Mouse (Mus musculus): Measurements from ENCODE around the gene Eloa. TPM values are rescaled to one million over a fixed set of nuclear protein-coding genes. Genes with fewer than 3 reads are reported as not detected.

Eloa gene
- total RNA-seq, 2 experiments from 2014 or later = 41.4 to 41.7 TPM

DNA sequence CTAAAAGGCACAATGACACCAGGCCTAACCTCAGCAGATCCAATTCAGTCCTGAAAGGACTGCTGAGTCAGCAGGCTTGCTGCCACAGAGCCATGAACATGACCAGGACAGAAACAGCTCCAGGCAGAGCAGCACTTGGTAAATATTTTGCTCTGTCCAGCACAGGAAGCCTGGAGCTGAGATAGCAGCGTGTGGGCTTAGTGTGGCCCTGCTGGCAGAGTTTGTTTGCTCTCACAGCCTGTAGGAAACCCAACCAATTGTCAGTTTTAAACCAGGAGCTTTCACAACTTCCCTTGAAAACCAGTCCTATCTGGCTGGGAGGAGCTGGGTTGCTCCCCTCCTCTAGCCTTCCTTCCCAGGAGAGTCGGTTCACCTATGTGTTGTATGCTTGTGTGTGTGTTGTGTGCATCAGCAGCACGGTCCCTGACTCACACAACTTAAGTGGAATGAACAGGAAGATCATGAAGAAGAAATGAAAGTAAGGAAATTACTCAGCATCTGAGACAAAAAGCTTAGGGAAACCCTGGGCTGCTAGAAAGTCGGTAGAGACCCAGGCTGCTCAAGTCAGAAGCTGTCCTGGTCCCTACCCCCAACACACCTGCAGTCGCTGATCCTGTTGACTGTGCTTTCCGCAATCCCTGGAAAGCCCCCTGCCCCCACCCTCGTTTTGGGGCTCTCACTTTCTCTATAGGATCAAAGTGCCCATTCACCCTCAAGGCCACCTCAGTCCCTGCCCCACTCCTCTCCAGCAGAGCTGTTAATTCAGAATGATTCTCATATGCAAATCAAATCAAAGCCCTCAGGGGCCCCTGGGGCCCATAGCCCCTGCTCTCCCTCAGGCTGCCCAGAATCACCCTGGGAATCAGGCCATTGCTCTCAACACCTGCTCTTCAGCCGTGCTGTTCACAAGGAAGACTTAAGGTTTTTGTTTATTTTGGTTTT, 9.7 kb upstream of the Eloa start:
- DNase-seq (ENCODE audit: low spot score in 2 of 2) = no peak

- no peak for DNase-seq (ENCODE audit: low spot score in 2 of 2)
These were observed 7.1 kb upstream of the Eloa start for GRCm38 (mm10) chr4:136028689-136029088.

DNA sequence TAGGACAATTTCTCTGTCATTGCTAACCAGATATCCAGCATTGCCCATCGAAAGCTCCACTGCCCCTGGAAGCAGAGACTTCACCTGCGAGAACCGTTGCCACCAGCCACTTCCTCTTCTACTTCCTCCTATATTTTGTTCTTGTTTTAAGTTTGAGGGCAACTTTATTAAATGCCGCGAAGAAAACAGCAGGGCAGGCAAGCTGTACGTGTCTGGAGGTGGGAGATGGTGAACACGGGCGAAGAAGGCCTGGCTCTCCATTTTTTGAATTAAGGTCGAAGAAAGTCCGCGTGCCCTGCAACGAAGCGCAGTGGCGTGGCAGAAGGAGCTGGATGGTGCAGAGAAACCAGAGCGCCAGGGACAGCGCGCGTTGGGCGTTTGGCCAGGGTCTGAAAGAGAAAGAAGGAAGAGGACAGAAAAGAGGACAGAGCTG, 6.6 kb upstream of the Eloa start:
- no peak for DNase-seq (ENCODE audit: low spot score in 2 of 2)

DNA sequence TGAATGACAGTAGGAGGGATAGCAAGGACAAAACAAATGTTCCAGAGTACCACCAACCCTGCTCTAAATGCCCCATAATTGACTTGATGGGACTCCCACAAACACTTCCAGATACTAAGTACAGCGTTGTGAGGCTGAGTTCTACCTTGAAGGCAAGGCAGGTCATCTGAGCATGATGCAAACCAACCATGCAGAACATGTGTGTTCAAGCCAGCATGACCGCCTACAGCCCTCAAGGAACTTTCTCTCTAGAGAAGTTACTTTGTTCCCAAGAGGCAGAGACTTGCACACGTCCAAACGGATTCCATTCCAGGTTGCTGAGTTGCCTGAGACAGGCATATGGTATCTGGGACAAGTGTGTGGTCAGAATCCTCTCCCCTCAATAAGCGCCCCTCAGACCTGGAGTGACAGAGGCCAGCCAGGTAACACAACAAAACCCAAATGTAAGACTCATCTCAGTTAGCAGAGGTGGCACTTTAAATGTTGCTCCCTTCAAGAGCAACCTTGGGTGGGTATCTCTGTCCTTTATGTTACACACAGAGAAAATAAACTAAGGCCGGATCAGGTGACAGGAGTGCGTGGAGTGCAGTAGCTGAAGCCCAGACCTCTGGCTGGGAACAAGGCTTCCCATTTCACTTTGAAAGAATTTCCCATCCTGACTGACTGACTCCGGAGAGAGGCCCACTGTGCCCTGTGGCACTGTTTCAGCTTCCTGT, 6.0 kb upstream of the Eloa start:
- no peak for DNase-seq (ENCODE audit: low spot score in 2 of 2)

DNA sequence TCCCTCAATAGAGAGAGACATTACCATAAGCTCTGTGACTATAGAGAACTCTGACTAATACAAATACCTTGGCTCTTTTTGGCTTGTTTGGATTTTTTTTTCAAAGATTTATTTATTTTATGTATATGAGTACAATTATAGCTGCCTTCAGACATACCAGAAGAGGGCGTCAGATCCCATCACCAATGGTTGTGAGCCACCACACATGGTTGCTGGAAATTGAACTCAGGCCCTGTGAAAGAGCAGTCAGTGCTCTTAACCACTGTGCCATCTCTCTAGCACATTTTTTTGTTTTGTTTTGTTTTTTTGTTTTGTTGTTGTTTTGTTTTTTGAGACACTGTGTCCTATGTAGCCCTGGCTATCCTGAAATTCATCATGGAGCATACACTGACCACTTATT, 3.8 kb upstream of the Eloa start:
- DNase-seq (ENCODE audit: low spot score in 2 of 2) = no peak

DNA sequence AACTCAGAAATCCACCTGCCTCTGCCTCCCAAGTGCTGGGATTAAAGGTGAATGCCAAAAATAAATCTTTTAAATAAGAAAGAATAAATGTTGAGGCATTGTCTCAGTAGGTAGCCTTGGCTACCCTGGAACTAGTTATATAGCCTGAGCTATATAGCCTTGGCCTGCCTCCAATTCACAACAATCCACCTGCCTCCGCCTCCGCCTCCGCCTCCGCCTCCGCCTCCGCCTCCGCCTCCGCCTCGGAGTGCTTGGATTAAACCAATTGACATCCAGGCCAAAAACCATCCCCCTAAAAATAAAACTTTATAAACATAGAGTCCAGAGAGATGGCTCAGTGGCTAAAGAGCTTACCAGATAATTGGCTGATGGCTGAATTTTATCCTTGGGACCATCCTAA, 1.4 kb upstream of the Eloa start:
- no peak for DNase-seq (ENCODE audit: low spot score in 2 of 2)

- peak in 1 of 2 experiments; percentile 10 for DNase-seq (ENCODE audit: low spot score in 2 of 2)
These were observed 617 bp downstream of the Eloa start for GRCm38 (mm10) chr4:136020743-136021548.

DNA sequence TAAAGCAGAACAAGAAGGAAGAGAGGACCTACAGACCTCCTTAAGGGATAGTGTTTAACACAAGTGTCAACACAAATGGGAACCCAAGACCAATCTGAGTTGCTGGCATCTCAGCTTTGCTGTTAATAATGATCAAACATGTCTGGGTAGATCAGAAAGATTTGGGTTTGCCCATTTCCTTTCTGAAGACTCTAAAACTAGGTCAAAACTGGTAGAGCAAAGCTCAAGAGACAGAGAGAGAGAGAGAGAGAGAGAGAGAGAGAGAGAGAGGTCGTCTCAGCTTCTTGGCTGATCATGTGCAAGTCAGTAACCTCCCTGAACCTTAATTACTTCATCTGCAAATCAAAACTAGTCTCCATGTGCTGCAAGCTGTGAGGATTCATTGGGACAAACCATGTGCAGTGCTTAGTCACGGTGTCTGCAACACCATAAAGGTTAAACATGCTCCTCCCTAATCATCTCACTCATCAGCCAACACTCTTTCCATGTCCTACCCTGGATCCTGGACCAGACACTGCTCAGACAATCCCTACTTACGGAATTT, 5.4 kb downstream of the Eloa start:
- no peak for DNase-seq (ENCODE audit: low spot score in 2 of 2)

- no peak for DNase-seq (ENCODE audit: low spot score in 2 of 2)
These were observed 11.0 kb downstream of the Eloa start for GRCm38 (mm10) chr4:136010586-136010985.

- DNase-seq (ENCODE audit: low spot score in 2 of 2) = no peak
These were observed 12.6 kb downstream of the Eloa start for GRCm38 (mm10) chr4:136008782-136009447.

- no peak for DNase-seq (ENCODE audit: low spot score in 2 of 2)
These were observed 14.7 kb downstream of the Eloa start for GRCm38 (mm10) chr4:136006821-136007220.

DNA sequence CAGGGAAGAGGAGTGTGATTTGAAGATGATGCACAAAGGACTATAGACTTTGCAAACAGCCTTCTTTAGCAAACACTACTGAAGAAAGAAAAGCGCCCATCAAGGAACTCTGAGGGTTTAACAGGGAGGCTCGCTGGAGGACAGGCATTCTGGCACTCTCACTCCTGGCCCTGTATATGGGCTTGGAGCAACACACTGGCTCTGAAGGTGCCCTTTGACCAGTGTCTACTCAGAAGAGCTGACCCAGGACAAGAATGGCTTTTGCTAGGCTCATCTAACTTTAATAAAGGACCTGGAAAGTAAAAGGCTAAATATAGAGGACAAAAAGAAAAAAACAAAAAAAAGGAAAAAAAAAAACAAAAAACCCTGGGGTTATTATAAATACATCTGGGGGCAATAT, 16.6 kb downstream of the Eloa start:
- no peak for DNase-seq (ENCODE audit: low spot score in 2 of 2)

- no peak for DNase-seq (ENCODE audit: low spot score in 2 of 2)
These were observed 17.4 kb downstream of the Eloa start for GRCm38 (mm10) chr4:136004107-136004675.

DNA sequence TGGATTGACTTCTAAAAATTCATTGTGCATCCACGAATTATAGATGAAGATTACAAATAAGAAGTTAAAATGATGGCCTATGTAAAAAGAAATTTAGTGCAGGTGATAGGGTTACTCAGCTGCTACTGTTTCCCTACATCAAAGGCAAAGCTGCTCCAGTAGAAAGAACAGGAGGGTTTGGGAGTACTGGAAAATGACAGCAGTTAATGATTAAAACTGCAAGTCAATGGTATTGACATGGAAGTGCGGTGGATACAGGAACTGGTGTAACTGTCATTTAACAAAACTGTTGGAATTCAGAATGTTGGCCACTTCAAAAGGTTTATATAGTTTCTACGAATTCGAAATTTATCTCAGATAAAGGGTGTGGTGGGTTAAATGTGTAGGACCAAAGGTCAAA, 26.4 kb downstream of the Eloa start:
- DNase-seq (ENCODE audit: low spot score in 2 of 2) = no peak

DNA sequence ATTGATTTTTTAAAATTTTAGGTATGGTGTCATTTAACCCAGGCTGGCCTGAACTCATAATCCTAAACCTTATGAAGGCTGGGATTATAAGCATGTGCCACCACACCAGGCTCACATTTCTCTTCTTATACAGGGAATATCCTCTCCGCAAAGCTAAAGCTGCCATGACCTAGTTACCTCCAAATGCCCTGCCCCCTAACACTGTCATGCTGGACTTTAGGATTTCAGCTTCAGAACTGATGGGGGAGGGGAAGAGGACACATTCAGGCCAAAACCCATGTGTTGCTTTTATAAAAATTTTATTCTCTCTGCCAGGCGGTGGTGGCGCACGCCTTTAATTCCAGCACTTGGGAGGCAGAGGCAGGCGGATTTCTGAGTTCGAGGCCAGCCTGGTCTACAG, 27.6 kb downstream of the Eloa start:
- no peak for DNase-seq (ENCODE audit: low spot score in 2 of 2)

GRCm38 (mm10) chr4:135987714-135988113, 33.8 kb downstream of the Eloa start:
- DNase-seq (ENCODE audit: low spot score in 2 of 2) = no peak

DNA sequence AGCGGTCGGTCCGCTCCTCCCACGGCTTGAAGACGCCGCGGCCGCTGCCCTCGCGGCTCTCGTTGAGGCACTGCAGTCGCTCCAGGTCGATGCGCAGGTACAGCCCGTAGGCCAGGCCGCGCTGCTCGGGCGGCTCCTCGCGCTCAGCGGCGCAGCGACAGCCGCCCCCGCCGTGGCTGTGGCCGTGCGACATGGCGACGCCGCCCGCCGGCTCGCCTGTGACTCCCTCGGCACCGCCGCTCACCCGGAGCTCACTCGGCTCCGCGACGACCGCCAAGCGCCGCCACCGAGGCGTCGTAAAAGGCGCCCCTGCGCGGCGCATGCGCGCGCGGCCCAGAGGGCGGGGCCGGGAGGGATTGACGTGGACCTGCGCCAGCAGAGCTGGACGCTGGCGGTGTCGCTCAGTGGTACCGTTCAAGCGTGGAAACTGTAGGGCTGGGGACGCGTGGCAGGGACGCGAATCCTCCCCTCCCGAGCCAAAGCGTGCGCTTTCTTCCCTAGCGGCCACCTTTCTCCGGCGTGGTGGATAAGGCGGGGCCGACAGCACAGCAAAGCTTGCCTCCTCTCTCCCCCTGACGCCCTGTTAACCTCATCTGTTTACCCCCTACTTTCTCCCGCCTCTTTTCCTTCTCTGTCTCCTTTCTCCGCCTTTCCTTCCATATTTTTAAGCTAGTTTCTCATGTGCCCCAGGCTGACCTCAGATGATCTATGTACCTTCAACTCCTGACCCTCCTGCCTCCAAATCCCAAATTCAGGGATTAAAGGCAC, 34.4 kb downstream of the Eloa start, which contains the start of gene Pithd1:
Gene Pithd1, minus strand, starts transcription at position 322 of the 768 bp plus-strand sequence.
- peak; percentile 91 to 94 for DNase-seq (ENCODE audit: low spot score in 2 of 2)

DNA sequence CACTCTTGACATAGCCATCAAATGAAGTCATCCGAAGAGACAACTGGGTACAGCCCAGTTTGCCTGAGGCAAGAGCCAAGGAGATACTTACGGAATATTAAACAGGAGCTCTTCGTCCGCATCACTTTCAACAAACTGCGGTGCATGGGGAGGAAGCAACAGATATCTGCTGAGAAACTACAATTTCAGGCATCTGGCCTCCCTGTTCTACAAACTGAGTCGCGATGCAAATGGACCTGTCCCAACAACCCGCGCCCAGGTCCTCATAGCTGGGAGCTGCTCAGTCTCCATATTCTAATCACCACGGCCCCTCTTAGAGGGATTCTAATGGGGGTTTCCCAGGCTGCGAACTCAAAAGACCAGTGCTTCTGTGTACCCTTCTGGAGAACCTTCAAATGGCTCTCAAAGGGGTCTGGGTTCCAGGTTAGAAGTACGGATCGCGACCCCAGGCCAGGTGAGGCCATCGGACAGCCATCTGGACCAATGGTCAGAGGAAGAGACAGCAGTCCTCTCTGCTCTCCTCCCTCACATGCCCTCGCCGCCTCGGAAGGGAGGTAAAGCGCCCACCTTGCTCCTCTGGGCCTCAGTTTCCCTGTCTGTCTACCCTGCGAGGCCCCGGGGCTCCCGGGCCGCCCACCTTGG, 35.1 kb downstream of the Eloa start:
- no peak for DNase-seq (ENCODE audit: low spot score in 2 of 2)

DNA sequence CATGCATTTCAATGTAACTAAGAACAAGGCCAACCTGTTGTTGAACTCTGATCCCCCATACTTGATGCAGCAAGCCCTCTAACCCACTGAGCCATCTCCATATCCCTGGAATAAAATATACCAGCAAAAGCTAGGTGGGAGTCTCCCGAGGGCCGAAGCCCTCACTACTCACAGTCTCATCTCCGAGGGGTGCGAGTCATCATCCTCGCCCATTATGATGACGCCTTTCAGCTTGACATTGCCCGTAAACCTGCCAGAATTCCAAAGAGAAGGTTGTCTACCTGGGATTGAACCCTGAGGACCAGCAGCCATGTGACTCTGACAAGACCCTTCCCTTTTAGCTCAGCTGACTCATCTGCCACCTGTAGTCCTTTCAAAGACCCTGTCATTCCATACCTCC, 35.8 kb downstream of the Eloa start:
- DNase-seq (ENCODE audit: low spot score in 2 of 2) = no peak
